Mouse (Mus musculus): Measurements from ENCODE around the gene Pde4d. TPM values are rescaled to one million over a fixed set of nuclear protein-coding genes. Genes with fewer than 3 reads are reported as not detected.

The Pde4d gene
- total RNA-seq, 2 experiments from 2014 or later, result 26.1 to 30.2 TPM

- DNase-seq (ENCODE audit: low spot score in 2 of 2), result no peak
Observed at GRCm38 (mm10) chr13:108820487-108820886, 370.7 kb downstream of the Pde4d start.

GRCm38 (mm10) chr13:108821270-108821669, 371.5 kb downstream of the Pde4d start:
- DNase-seq (ENCODE audit: low spot score in 2 of 2), result no peak

GRCm38 (mm10) chr13:108824638-108825310, 375.0 kb downstream of the Pde4d start:
- DNase-seq (ENCODE audit: low spot score in 2 of 2), result no peak

GRCm38 (mm10) chr13:108825501-108825900, 375.8 kb downstream of the Pde4d start:
- no peak for DNase-seq (ENCODE audit: low spot score in 2 of 2)

GRCm38 (mm10) chr13:108834197-108834596, 384.4 kb downstream of the Pde4d start:
- DNase-seq (ENCODE audit: low spot score in 2 of 2), result no peak

GRCm38 (mm10) chr13:108836314-108836713, 386.6 kb downstream of the Pde4d start:
- DNase-seq (ENCODE audit: low spot score in 2 of 2), result no peak

- no peak for DNase-seq (ENCODE audit: low spot score in 2 of 2)
Observed at GRCm38 (mm10) chr13:108839142-108839541, 389.4 kb downstream of the Pde4d start.

GRCm38 (mm10) chr13:108854090-108854489, 404.3 kb downstream of the Pde4d start:
- no peak for DNase-seq (ENCODE audit: low spot score in 2 of 2)

- no peak for DNase-seq (ENCODE audit: low spot score in 2 of 2)
Observed at GRCm38 (mm10) chr13:108856776-108857435, 407.2 kb downstream of the Pde4d start.

GRCm38 (mm10) chr13:108859336-108859735, 409.6 kb downstream of the Pde4d start:
- no peak for DNase-seq (ENCODE audit: low spot score in 2 of 2)

- no peak for DNase-seq (ENCODE audit: low spot score in 2 of 2)
Observed at GRCm38 (mm10) chr13:108860737-108861136, 411.0 kb downstream of the Pde4d start.

GRCm38 (mm10) chr13:108861707-108862106, 412.0 kb downstream of the Pde4d start:
- no peak for DNase-seq (ENCODE audit: low spot score in 2 of 2)

- DNase-seq (ENCODE audit: low spot score in 2 of 2), result no peak
Observed at GRCm38 (mm10) chr13:108862173-108862572, 412.4 kb downstream of the Pde4d start.

GRCm38 (mm10) chr13:108900160-108900559, 450.4 kb downstream of the Pde4d start:
- no peak for DNase-seq (ENCODE audit: low spot score in 2 of 2)

GRCm38 (mm10) chr13:108905121-108905520, 455.4 kb downstream of the Pde4d start:
- no peak for DNase-seq (ENCODE audit: low spot score in 2 of 2)

- no peak for DNase-seq (ENCODE audit: low spot score in 2 of 2)
Observed at GRCm38 (mm10) chr13:108909193-108909592, 459.4 kb downstream of the Pde4d start.

GRCm38 (mm10) chr13:108914626-108915025, 464.9 kb downstream of the Pde4d start:
- no peak for DNase-seq (ENCODE audit: low spot score in 2 of 2)

GRCm38 (mm10) chr13:108921146-108921545, 471.4 kb downstream of the Pde4d start:
- DNase-seq (ENCODE audit: low spot score in 2 of 2), result no peak

GRCm38 (mm10) chr13:108934854-108935253, 485.1 kb downstream of the Pde4d start:
- DNase-seq (ENCODE audit: low spot score in 2 of 2), result no peak

- no peak for DNase-seq (ENCODE audit: low spot score in 2 of 2)
Observed at GRCm38 (mm10) chr13:108937272-108937671, 487.5 kb downstream of the Pde4d start.

GRCm38 (mm10) chr13:108952911-108953310, 503.2 kb downstream of the Pde4d start:
- no peak for DNase-seq (ENCODE audit: low spot score in 2 of 2)

GRCm38 (mm10) chr13:108956059-108956458, 506.3 kb downstream of the Pde4d start:
- no peak for DNase-seq (ENCODE audit: low spot score in 2 of 2)

- DNase-seq (ENCODE audit: low spot score in 2 of 2), result no peak
Observed at GRCm38 (mm10) chr13:108964056-108964455, 514.3 kb downstream of the Pde4d start.

All from adrenal gland, postnatal 4 days (tissue).